Mouse (Mus musculus) layer of hippocampus, adult 2 months (tissue): ENCODE results near the gene Trim30a. TPM values are rescaled to one million over a fixed set of nuclear protein-coding genes. Genes with fewer than 3 reads are reported as not detected.
"Not testable (repeated sequence)": the region's sequence is repeated elsewhere in the genome, so short reads cannot be mapped to it uniquely, and the experiment has no call there.

Source experiments
- DNase-seq, 2 experiments: peaks; one replicate each; pipeline ENCODE4 v3.0.0; 2022; ENCODE audit warnings: low spot score in 2 of 2
- H3K27ac ChIP-seq: fragments of 200-600 bp; 2 replicates; pipeline ENCODE4 v1.8.1; 2022
- H3K4me3 ChIP-seq: fragments of 200-600 bp; 2 replicates; pipeline ENCODE4 v1.8.1; 2022; ENCODE audit warnings: mild to moderate bottlenecking
- CTCF ChIP-seq: fragments of 200-600 bp; conservative IDR thresholded peaks from 2 replicates; pipeline ENCODE4 v1.8.1; 2022; ENCODE audit warnings: antibody characterized with exemption, mild to moderate bottlenecking, moderate library complexity
- long read RNA-seq, 2 experiments: library from polyadenylated mRNA; stranded (forward); transcript quantifications; one replicate each; pipeline ENCODE4 v2.0.0; 2021; ENCODE audit warnings: borderline mapping rate in 2 of 2
- total RNA-seq, 2 experiments: library from RNA; stranded (reverse); gene quantifications; 2 replicates each; pipeline ENCODE4 v1.2.3; 2021

Gene Trim30a
- 1 to 10 TPM in 1 of 2 experiments, under 1 TPM in 1; 0.64 to 1.1 TPM for total RNA-seq
- long read RNA-seq, experiment 1, result 0 reads
- long read RNA-seq, experiment 2, result 0 reads

- H3K4me3 ChIP-seq, result no peak within 1 kb of the TSS
- peak; percentile 51 for TF ChIP-seq CTCF
- H3K27ac ChIP-seq, result no peak within 1 kb of the TSS
- no peak for DNase-seq
Measured at GRCm38 (mm10) chr7:104465065-104465744, at the start of gene Trim30a. Trim30a (minus strand) TSS chr7:104465193.

- DNase-seq, H3K4me3 ChIP-seq, H3K27ac ChIP-seq: not testable (repeated sequence)
- TF ChIP-seq CTCF, result peak; percentile 46
Measured at GRCm38 (mm10) chr7:104507421-104508065, 42.5 kb upstream of the Trim30a start, which contains the start of gene Trim30d. Trim30d (minus strand) TSS chr7:104507849.

- no peak overlapping the region for H3K27ac ChIP-seq
- no peak for TF ChIP-seq CTCF
- H3K4me3 ChIP-seq, result no peak overlapping the region; the same call in 1 of the 2 replicates
- DNase-seq, result no peak
Measured at GRCm38 (mm10) chr7:104501589-104502371, 36.8 kb upstream of the Trim30a start.

- not testable (repeated sequence) for H3K27ac ChIP-seq
Measured at GRCm38 (mm10) chr7:104501186-104501585, 36.2 kb upstream of the Trim30a start.

GRCm38 (mm10) chr7:104499464-104499863 is 34.5 kb upstream of the Trim30a start:
- not testable (repeated sequence) for DNase-seq, H3K4me3 ChIP-seq, H3K27ac ChIP-seq

More at GRCm38 (mm10) chr7:104501186-104501585, 36.2 kb upstream of the Trim30a start:
- DNase-seq, H3K4me3 ChIP-seq: not testable (repeated sequence)

DNA sequence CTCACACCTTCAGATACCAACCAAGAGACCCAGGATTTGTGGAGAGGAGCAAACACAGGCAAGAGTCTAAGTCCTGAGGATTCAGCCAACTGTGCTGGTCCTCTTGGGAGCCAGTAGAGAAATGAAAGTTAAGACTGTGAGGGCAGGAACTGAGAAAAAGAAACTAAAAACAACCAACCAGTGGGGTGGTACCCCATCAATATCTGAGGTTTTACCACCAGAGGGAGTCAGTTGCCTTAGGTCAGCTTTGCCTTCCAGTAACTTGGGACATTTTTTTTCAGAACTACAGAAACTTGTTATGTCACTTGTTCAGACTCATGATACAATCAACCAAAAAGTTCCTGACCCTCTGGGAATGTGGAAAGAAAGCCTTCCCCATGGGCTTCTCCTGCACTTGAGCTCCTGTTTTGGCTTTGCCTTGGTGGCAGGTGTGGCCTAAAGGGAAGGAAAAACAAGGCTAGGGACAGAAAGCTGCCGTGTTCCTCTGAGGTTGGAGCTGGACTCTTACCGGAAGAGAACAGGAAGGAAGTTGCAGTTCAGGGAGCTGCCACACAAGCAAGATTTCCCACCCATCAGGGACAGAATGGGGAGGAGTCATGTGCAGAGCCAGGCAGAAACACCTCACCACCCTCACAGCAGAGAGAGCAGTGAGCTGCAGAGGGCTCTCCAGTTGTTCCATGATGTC is 18.9 kb downstream of the Trim30a start:
- no peak overlapping the region for H3K27ac ChIP-seq
- TF ChIP-seq CTCF, result peak; percentile 54

GRCm38 (mm10) chr7:104404460-104404950 is 60.5 kb downstream of the Trim30a start:
- DNase-seq, result no peak
- TF ChIP-seq CTCF, result no peak
- no peak overlapping the region for H3K27ac ChIP-seq

More for the DNA sequence above, 18.9 kb downstream of the Trim30a start:
- H3K4me3 ChIP-seq, result no peak overlapping the region
- no peak for DNase-seq

GRCm38 (mm10) chr7:104401140-104401539 is 63.9 kb downstream of the Trim30a start:
- no peak for DNase-seq
- H3K4me3 ChIP-seq, result no peak overlapping the region
- no peak overlapping the region for H3K27ac ChIP-seq
- TF ChIP-seq CTCF, result no peak

More at GRCm38 (mm10) chr7:104404460-104404950, 60.5 kb downstream of the Trim30a start:
- no peak overlapping the region for H3K4me3 ChIP-seq

- TF ChIP-seq CTCF, result no peak
- Histone ChIP-seq H3K27ac (no peak within 1 kb of the TSS), H3K4me3 (no peak within 1 kb of the TSS)
- DNase-seq, result no peak
Measured at GRCm38 (mm10) chr7:104400698-104401097, 64.3 kb downstream of the Trim30a start, which contains the start of gene Trim30c. Trim30c (minus strand) TSS chr7:104400837.

GRCm38 (mm10) chr7:104398492-104398891 is 66.5 kb downstream of the Trim30a start:
- TF ChIP-seq CTCF, result no peak

DNA sequence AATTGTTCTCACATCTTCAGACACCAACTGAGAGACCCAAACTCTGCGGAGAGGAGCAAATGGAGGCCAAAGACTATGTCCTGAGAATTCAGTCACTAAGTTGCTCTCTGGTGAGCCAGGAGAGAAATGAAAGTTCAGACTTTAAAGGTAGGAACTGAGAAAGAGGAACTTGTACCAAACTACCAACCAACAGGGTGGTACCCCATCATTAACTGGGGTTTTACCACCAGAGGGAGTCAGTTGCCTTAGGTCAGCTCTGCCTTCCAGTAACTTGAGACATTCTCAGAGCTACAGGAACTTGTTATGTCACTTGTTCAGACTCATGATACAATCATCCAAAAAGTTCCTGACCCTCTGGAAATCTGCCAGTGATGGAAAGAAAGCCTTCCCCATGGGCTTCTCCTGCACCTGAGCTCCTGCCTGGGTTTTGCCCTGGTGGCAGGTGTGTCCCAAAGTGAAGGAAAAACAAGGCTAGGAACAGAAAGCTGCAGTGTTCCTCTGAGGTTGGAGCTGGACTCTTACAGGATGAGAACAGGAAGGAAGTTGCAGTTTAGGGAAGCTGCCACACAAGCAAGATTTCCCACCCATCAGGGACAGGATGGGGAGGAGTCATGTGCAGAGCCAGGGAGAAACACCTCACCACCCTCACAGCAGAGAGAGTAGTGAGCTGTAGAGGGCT is 95.1 kb downstream of the Trim30a start, which contains the start of gene Trim30b:
Gene Trim30b (minus strand): TSS at position 149 of the 679 bp plus-strand sequence.
- no peak within 1 kb of the TSS for H3K27ac ChIP-seq
- no peak within 1 kb of the TSS for H3K4me3 ChIP-seq
- TF ChIP-seq CTCF, result peak; percentile 43
- DNase-seq, result no peak

More at GRCm38 (mm10) chr7:104398492-104398891, 66.5 kb downstream of the Trim30a start:
- no peak for DNase-seq
- Histone ChIP-seq H3K27ac (no peak overlapping the region), H3K4me3 (no peak overlapping the region)

GRCm38 (mm10) chr7:104366339-104366738 is 98.7 kb downstream of the Trim30a start:
- Histone ChIP-seq H3K4me3 (no peak overlapping the region), H3K27ac (no peak overlapping the region)
- no peak for DNase-seq
- no peak for TF ChIP-seq CTCF

Other genes starting within 250 kb of the Trim30a start
- under 1 TPM; 0.25 to 0.28 TPM for gene Trim6, start 246.4 kb downstream of the Trim30a start, total RNA-seq
- 1 to 10 TPM; 1.1 to 2.0 TPM for gene Trim34a, start 220.7 kb downstream of the Trim30a start, total RNA-seq
- gene Trim5, start 177.1 kb downstream of the Trim30a start, total RNA-seq, result under 1 TPM; 0.49 to 0.76 TPM
- gene Trim12a, start 149.7 kb downstream of the Trim30a start, total RNA-seq, result 1 to 10 TPM; 2.5 to 2.9 TPM
- gene Trim34b, start 135.7 kb downstream of the Trim30a start, total RNA-seq, result not detected
- 1 to 10 TPM; 1.5 to 2.1 TPM for gene Trim12c, start 111.8 kb downstream of the Trim30a start, total RNA-seq
- not detected for gene Trim30b, start 95.3 kb downstream of the Trim30a start, total RNA-seq
- gene Trim30c, start 64.4 kb downstream of the Trim30a start, total RNA-seq, result not detected
- gene Trim30d, start 42.7 kb upstream of the Trim30a start, total RNA-seq, result under 1 TPM; 0.33 to 0.34 TPM
- gene Olfr651, start 84.9 kb upstream of the Trim30a start, total RNA-seq, result not detected
- not detected for gene Olfr652, start 95.7 kb upstream of the Trim30a start, total RNA-seq
- gene Olfr653, start 112.1 kb upstream of the Trim30a start, total RNA-seq, result not detected
- not detected for gene Olfr654, start 121.8 kb upstream of the Trim30a start, total RNA-seq
- gene Olfr655, start 136.6 kb upstream of the Trim30a start, total RNA-seq, result not detected
- not detected for gene Olfr656, start 148.8 kb upstream of the Trim30a start, total RNA-seq
- gene Olfr657, start 159.6 kb upstream of the Trim30a start, total RNA-seq, result not detected
- gene Olfr658, start 182.1 kb upstream of the Trim30a start, total RNA-seq, result not detected
- not detected for gene Olfr659, start 201.6 kb upstream of the Trim30a start, total RNA-seq
- gene Olfr661, start 221.3 kb upstream of the Trim30a start, total RNA-seq, result not detected